Mouse (Mus musculus) spleen, adult 2 months (tissue): ENCODE data around the gene Cdk5r1. TPM values are rescaled to one million over a fixed set of nuclear protein-coding genes. Genes with fewer than 3 reads are reported as not detected.

Source experiments
- DNase-seq, 2 experiments: peaks; one replicate each; pipeline versions ENCODE4 v3.0.0 to v3.0.0-alpha.2; 2012 to 2021; ENCODE audit warnings: low spot score in 2 of 2, low read depth in 1 of 2
- H3K27ac ChIP-seq: fragments of 200-500 bp; 2 replicates; pipeline ENCODE4 v1.5.1; 2012; ENCODE audit warnings: low read length, inconsistent platforms; ENCODE audit not compliant: insufficient read depth
- H3K27me3 ChIP-seq: fragments of 200-500 bp; 2 replicates; pipeline ENCODE4 v1.6.1; 2012; ENCODE audit warnings: mild to moderate bottlenecking, moderate library complexity, low read length, inconsistent platforms; ENCODE audit not compliant: control insufficient read depth, insufficient read depth
- H3K36me3 ChIP-seq: fragments of 200-500 bp; 2 replicates; pipeline ENCODE4 v1.6.1; 2012; ENCODE audit warnings: mild to moderate bottlenecking, low read length, inconsistent platforms; ENCODE audit not compliant: control insufficient read depth, insufficient read depth
- H3K4me1 ChIP-seq: fragments of 200-500 bp; 2 replicates; pipeline ENCODE4 v1.6.1; 2011; ENCODE audit warnings: inconsistent platforms; ENCODE audit not compliant: control insufficient read depth, insufficient read depth, insufficient read length
- H3K4me3 ChIP-seq: fragments of 200-500 bp; 2 replicates; pipeline ENCODE4 v1.5.1; 2011; ENCODE audit warnings: mild to moderate bottlenecking, inconsistent platforms; ENCODE audit not compliant: insufficient read depth, insufficient read length; ENCODE audit errors: extremely low read depth
- CTCF ChIP-seq: fragments of 200-500 bp; IDR thresholded peaks from 2 replicates; pipeline ENCODE4 v1.5.1; 2011; ENCODE audit warnings: mild to moderate bottlenecking, inconsistent platforms; ENCODE audit not compliant: insufficient read depth, insufficient read length, insufficient replicate concordance; ENCODE audit errors: extremely low read depth
- POLR2A ChIP-seq: fragments of 200-500 bp; IDR thresholded peaks from 2 replicates; pipeline ENCODE4 v1.6.1; 2011; ENCODE audit warnings: low read depth, low read length, inconsistent platforms
- WGBS: fragments of 180-500 bp; shearing (Covaris S2); methylation state at CpG from one replicate; pipeline ENCODE4 v1.1.7; 2018; 5-methylcytosine and 5-hydroxymethylcytosine counted together
- polyA plus RNA-seq: library from polyadenylated mRNA; depleted of rRNA; stranded (reverse); fragments of >200 nt; gene quantifications from 2 replicates; pipeline ENCODE4 v1.2.3, GENCODE M21; 2012

The Cdk5r1 gene
- polyA plus RNA-seq, 1 experiment: 4.7 TPM

GRCm38 (mm10) chr11:80475544-80475943 lies 1.3 kb upstream of the Cdk5r1 start:
- WGBS: 93% methylated on average over 9 of the region's 9 CpGs
- no peak for DNase-seq
- TF ChIP-seq CTCF: no peak
- no peak for TF ChIP-seq POLR2A
- Histone ChIP-seq H3K4me1 (peaks cover 10% of the 10 kb centered on the region), H3K27ac (no peak overlapping the region), H3K36me3 (peaks cover 13% of the 10 kb centered on the region), H3K27me3 (no peaks in the 10 kb centered on the region), H3K4me3 (no peak overlapping the region)

GRCm38 (mm10) chr11:80477341-80478199 lies 747 bp downstream of the Cdk5r1 start:
- WGBS: 26% methylated on average over 55 of the region's 55 CpGs
- H3K36me3 ChIP-seq: peaks cover 3% of the 10 kb centered on the region; the same call in 1 of the 2 replicates
- peak in 1 of 2 experiments; percentile 30 for DNase-seq
- peak overlapping the region; percentile 85 for H3K4me3 ChIP-seq
- peak overlapping the region; percentile 42; the same call in 1 of the 2 replicates for H3K27ac ChIP-seq
- no peaks in the 10 kb centered on the region for H3K27me3 ChIP-seq
- peaks cover 10% of the 10 kb centered on the region for H3K4me1 ChIP-seq
- no peak for TF ChIP-seq POLR2A
- TF ChIP-seq CTCF: no peak

- no peak for DNase-seq
- Histone ChIP-seq H3K27ac (no peak overlapping the region), H3K27me3 (no peaks in the 10 kb centered on the region), H3K36me3 (no peaks in the 10 kb centered on the region), H3K4me3 (no peak overlapping the region), H3K4me1 (peaks cover 10% of the 10 kb centered on the region)
- no peak for TF ChIP-seq CTCF
- 94% methylated on average over 14 of the region's 14 CpGs for WGBS
Observed at GRCm38 (mm10) chr11:80478694-80479412, 2.0 kb downstream of the Cdk5r1 start.

GRCm38 (mm10) chr11:80479425-80479824 lies 2.6 kb downstream of the Cdk5r1 start:
- H3K36me3 ChIP-seq: no peaks in the 10 kb centered on the region
- WGBS: 54% methylated on average over 5 of the region's 5 CpGs
- TF ChIP-seq CTCF (no peak), POLR2A (no peak)
- no peak overlapping the region for H3K4me3 ChIP-seq
- DNase-seq: no peak
- H3K27ac ChIP-seq: no peak overlapping the region
- peaks cover 10% of the 10 kb centered on the region for H3K4me1 ChIP-seq
- H3K27me3 ChIP-seq: no peaks in the 10 kb centered on the region

- no peaks in the 10 kb centered on the region for H3K36me3 ChIP-seq
- DNase-seq: no peak
- no peaks in the 10 kb centered on the region for H3K27me3 ChIP-seq
- no peak for TF ChIP-seq CTCF
- no peak for TF ChIP-seq POLR2A
- H3K27ac ChIP-seq: no peak overlapping the region
- no peak overlapping the region for H3K4me3 ChIP-seq
- WGBS: 95% methylated on average over 31 of the region's 31 CpGs
- peaks cover 10% of the 10 kb centered on the region for H3K4me1 ChIP-seq
Observed at GRCm38 (mm10) chr11:80479906-80480866, 3.4 kb downstream of the Cdk5r1 start.

GRCm38 (mm10) chr11:80481409-80482050 lies 4.7 kb downstream of the Cdk5r1 start:
- Histone ChIP-seq H3K27me3 (no peaks in the 10 kb centered on the region), H3K4me3 (no peak overlapping the region), H3K4me1 (peaks cover 10% of the 10 kb centered on the region), H3K27ac (no peak overlapping the region), H3K36me3 (no peaks in the 10 kb centered on the region)
- TF ChIP-seq POLR2A (no peak), CTCF (no peak)
- 96% methylated on average over 13 of the region's 13 CpGs for WGBS
- DNase-seq: no peak
